Mouse (Mus musculus): ENCODE data around the gene Olfr370.
"Not testable (repeated sequence)": the region's sequence is repeated elsewhere in the genome, so short reads cannot be mapped to it uniquely, and the experiment has no call there.

Gene Olfr370

DNA sequence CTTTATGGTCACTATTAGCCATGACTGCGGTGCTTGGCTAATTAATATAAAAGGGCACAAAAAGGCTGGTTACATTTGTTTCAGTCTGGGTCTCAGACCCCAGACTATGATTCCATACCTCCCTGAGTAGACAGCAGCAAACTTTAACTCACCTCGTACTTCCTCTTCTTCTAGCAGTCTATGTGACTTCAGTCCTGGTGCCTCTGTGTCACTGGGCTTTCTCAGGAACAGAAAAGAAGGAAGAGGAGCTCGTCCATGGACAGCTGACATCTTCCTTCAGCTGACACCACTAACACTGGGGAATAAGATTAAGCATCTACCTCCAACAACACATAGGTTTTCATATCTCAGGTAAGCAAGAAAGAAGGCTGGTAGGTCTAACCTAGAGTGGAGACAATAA is at the start of gene Olfr370:
TSS of gene Olfr370 (plus strand) at position 45 of the 400 bp plus-strand sequence.
- no peak for DNase-seq

DNA sequence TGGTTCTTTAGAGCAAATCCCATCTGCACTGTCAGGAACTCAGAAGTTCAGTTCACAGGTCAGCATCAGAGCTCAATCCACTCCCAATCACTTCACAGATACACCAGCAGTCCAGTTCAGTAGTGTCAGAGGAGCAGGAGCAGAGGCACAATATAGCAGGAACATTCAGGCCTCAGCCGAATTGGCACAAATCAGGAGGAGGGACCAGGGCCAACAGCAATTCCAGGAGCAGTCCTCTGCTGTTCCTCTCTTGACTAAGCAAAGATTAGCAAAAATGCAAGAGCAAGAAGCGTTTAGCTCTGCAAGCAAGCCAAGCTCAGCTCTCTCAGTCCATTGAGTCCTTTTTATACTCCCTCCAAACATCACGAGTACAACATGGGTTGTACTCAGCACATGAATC is 23.9 kb upstream of the Olfr370 start:
- no peak for DNase-seq

DNA sequence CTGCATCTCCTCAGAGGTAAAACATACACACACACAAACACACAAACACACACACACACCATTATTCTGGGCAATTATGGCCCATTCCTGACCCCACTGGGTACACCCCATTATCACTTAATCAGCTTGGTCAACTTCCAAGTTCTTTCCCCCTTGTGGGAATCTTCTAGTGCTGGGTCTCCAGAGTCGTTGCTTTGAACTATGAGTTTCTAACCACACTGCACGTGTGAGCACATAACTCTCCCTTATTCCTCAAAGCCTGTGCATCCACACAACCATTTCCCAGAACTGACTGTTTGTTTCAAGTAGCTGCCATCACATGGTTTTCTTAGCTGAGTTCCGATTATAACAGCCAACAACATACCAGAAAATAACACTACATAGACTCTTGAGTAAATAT is 15.1 kb upstream of the Olfr370 start:
- no peak for DNase-seq

GRCm38 (mm10) chr8:83520907-83521306 is 14.7 kb upstream of the Olfr370 start:
- not testable (repeated sequence) for DNase-seq

DNA sequence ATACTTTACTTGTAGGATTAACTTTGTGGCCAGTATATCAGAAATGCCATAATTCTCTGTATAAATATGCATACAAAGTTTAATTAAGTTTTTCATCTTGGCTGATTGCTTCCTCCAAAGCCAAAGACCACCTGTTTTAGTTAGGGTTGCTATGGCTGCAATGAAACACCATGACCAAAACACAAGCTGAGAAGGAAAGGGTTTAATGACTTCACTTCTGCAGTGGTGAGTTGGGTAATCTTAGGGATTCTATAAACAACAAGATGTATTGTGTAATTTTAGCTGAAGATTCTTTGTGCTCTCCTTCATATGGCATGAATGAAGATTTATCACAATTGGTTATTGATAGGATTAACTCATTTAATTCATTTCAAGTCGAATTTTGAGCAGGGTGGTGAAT is 14.3 kb upstream of the Olfr370 start:
- no peak for DNase-seq

DNA sequence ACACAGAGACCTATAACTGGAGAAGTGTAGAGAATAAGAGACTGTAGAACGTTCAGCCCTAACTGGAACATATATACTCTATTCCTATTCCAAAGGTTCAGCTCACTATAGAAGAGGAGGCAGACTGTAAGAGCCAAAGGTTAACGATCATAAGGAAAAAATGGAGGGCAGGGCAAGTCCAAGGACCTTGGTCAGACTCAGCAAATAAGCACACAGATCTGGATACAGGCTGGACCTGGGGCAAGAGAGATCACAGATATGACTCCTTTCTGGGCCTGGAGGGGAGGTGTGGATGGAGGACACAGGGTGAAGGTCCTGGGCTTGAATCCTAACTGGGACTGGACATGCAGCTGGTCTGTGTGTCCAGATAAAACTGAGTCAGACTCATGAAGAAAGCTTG is 778 bp upstream of the Olfr370 start:
- DNase-seq: no peak

DNA sequence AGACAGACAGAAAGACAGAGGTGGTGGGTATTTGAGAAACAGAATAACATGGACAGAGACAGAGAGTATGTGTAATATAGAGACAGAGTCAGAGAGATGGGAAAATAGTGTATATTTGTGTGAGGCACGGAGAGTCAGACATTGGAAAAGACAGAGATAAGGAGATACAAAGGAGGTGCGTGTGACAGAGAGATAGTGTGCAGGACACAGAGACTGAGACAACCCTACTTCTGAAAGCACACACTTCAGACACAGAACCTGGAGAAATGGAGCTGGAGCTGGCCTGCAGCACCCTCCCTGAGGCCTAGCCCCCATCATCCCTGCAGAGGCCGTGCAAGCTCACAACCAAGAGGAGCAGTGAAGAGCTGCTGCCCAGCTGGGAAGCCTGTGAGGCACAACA is 27.1 kb downstream of the Olfr370 start:
- no peak for DNase-seq

DNA sequence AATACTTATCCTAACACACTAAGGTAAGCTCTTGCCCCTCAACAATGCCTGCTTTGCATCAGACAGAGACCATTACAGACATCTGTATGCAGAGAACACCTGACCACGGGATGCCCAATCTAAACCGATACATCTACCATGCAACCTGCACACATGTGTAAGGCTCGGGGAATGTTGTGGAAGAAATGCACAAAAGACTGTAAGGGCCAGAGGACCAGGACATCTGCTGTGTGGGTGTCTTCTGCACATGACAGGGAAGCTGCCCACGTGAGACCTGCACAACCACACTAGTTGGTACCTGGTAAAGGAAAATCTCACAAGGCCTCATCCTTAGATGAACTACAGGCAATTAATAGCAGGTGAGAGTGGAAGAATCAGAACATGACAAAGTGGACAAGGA is 27.7 kb downstream of the Olfr370 start:
- DNase-seq: no peak

- peak; percentile 33 to 62 for DNase-seq
Observed at GRCm38 (mm10) chr8:83565731-83566375, 30.3 kb downstream of the Olfr370 start.

DNA sequence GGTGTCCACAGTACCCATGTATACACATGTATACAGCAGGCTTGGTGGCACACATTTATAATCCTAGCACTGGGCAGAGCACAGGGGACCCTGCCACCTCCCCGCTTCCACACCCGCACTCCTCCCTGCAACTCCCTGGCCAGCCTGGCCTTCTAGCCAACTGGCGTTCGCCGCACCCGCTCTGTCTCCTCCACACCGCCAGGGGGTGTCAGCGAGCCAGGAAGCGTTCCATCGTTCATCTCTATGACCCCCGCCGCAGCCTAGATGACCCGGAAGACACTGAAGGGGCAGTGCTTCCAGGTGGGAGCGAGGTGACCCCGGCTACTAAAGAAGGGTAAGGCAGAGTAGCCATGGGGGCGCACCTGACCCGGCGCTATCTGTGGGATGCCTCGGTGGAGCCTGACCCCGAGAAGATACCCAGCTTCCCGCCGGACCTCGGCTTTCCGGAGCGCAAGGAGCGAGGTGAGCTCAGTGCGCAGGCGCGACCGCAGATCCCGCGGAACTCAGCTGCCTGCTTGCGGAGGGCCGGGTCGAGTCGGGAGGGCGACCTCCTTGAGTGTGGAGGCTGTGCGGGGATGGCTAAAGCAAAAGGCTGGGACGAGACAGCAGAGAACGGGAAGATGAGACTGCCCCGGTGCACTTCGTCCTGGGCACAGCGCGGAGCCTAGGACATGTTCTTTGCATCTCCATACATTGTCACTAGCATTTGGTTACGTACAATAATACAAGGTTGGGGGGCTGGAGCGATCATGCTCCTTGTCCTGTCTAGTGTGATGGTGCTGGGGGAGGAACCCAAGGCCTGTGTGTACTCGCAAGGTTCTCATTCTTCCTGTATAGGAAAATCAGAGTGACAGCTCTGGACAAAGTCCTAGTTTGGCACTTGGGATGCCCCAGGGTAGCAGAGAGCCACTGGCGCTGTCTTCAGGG is 31.2 kb downstream of the Olfr370 start, which contains the start of gene Ndufb7:
TSS of gene Ndufb7 (plus strand) at position 203 of the 927 bp plus-strand sequence.
- peak; percentile 99 for DNase-seq

DNA sequence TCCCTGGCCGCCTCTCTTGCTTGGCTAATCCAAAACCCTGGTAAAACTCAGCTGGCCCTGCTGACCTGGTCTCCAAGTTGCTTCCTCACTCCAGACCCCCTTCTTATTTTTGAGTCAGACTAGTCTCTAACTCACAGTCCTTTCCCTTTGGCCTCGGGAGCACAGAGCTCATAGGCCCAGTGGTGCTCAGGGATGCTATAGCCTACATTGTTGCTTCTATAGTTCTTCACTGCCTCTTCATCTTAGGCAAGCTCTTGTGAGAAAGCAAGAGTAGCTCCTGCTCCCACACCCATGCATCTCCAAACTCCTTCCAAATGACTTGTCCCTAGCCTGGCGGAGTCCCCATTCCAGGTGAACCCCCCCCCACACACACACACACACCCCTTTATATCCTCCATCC is 32.1 kb downstream of the Olfr370 start:
- DNase-seq: peak; percentile 7 to 8

DNA sequence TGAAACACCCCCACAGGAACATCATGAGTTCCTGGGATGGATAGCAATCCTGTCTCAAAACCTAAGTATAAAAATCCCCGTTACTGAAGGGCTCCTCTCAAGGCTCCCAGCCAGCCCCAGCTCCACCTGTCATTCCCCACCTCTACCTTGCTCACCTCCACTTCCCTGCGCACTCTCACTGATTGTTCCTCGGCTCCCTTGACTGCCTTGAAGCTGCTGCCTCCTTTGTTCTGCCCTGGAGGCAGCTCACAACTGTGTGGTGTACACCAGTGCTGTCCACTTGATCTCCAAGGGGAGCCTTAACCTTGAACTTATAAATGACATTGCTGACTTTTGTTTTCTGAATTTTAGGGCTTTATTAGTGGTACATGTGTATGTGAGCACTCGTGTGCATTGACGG is 32.5 kb downstream of the Olfr370 start:
- DNase-seq: peak; percentile 6 to 9

DNA sequence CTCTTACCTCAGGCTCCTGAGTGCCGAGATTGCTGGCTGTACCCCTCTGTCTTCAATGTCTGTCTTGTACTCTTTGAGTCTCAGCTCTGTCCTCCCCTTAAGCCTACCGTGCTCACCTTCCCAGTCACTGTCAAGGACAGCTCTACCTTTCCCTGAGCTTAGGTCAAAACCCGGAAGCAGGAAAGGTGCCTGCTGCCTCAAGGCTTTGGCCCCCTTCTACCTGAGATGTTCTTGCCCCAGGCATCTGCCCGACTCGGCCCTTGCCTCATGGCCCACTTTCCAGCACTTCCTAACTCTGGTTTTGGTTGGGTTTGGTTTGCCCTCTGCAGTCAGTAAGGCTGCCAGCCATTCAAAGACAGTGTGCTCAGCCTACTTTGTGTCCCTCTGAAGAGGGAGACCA is 33.2 kb downstream of the Olfr370 start:
- DNase-seq: peak; percentile 7

DNA sequence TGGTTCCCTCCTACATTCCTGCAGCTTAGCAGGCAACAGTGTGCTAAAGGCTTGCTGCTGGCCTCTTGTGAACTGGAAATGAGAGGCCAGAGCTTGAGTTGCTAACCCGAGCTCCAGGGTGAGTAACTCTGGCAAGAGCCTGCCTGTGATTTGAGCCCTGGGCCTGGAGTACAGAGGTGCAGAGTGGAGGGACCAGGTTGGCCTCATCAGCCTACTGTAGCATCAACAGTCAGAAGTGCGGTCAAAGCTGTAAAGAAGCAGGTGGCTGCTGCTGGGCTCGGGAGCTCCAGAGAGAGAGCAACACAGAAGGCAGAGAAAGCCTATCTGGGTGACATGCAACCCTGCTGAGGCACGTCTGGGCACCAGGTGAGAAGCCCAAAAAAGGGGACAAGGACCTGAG is 33.6 kb downstream of the Olfr370 start:
- peak in 1 of 2 experiments; percentile 10 for DNase-seq

DNA sequence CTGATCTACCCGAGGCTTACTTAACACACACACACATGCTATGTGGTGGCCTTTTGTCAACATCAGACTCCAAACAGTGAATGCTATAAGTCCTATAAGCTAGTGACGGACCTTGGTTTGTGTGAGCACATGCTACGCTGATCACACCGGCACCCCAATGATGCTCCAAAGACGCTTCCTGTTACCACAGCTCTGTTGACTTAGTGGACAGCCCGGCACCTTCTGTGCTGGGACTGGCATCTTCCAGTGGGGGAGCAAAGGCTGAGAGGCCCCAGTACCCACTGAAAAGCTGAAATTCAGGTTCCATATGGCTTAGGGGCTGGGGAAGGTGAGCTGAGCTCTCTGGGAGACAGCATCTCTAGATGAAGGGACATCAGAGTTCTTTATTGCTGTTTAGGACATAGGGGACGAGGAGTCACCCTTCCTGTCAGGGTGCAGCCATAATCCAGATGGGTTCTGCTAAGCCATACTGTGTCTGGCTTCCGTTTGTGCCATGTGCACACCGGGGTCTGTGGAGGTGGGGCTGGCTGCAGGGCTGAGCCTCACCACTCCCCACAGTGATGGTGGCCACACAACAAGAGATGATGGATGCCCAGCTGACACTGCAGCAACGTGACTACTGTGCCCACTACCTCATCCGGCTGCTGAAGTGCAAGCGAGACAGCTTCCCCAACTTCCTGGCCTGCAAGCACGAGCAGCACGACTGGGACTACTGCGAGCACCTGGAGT is 34.9 kb downstream of the Olfr370 start:
- DNase-seq: peak; percentile 6 to 10

DNA sequence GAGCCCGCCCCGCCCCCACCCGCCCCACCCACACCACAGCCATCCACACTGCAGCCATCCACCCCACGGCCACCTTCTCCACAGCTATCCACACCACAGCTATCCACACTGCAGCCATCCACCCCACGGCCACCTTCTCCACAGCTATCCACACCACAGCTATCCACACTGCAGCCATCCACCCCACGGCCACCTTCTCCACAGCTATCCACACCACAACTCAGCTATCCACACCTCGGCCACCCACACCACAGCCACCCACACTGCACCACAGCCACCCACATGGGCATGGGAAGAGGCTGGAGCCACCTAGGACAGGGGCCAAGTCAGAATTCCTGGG is 35.4 kb downstream of the Olfr370 start:
- DNase-seq: not testable (repeated sequence)

- peak; percentile 7 to 8 for DNase-seq
Observed at GRCm38 (mm10) chr8:83571791-83572190, 36.2 kb downstream of the Olfr370 start.

GRCm38 (mm10) chr8:83572246-83572812 is 36.7 kb downstream of the Olfr370 start:
- DNase-seq: peak in 1 of 2 experiments; percentile 2

DNA sequence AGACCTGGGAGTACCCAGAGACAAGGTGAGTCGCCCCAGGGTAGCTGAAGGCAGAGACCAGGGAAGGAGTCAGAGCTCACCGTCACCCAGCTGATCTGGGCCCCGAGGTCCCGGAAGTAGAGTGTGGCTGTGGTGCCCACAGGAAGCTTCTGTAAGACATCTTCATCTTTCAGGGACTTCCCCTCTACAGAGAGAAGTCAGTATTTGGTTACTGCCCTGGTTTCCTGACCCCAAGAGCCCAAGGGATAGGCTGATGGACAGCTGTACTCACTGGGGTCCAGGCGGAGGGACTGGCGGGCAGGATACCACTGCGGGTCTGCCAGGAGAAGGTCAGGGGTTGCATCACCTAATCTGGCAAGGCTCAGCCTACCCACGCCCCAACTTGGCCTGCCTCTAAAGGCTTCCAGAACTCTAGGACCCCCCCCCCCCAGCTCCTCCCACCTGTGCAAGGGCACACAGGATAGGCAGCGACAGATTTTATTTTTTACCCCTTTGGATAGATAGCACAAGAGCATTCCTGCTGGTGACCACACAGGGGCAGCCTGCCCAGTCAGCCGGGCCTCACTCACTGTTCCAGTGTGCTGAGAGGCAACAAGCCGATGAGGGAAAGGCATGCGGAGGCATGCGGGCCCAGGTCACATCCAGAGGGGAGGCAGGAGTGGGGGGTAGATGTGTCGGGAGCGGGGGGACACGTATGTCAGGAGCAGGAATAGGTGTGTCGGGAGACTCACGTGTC is 37.7 kb downstream of the Olfr370 start:
- peak; percentile 22 to 41 for DNase-seq

GRCm38 (mm10) chr8:83574631-83575315 is 39.2 kb downstream of the Olfr370 start:
- peak; percentile 47 to 48 for DNase-seq

Measured in cerebellum, postnatal 14 days (tissue).